Mouse (Mus musculus) hindbrain, embryonic 13.5 days (tissue): ENCODE data around the gene Trim31. TPM values are rescaled to one million over a fixed set of nuclear protein-coding genes. Genes with fewer than 3 reads are reported as not detected.

Source experiments
- ATAC-seq: fragments of 200-750 bp; cut with Nextera tagmentation; 2 replicates; pipeline ENCODE4 v1.8.0; 2017; ENCODE audit warnings: moderate TSS enrichment; ENCODE audit not compliant: low FRiP score
- H3K27ac ChIP-seq: fragments of 300-500 bp; sonication (generic); 2 replicates; pipeline ENCODE4 v1.5.1; 2015; ENCODE audit warnings: inconsistent platforms, mild to moderate bottlenecking, moderate library complexity
- H3K27me3 ChIP-seq: fragments of 300-500 bp; sonication (generic); 2 replicates; pipeline ENCODE4 v1.6.1; 2015; ENCODE audit warnings: mild to moderate bottlenecking, inconsistent platforms
- H3K36me3 ChIP-seq: fragments of 300-500 bp; sonication (generic); 2 replicates; pipeline ENCODE4 v1.6.1; 2015; ENCODE audit warnings: mild to moderate bottlenecking, inconsistent platforms
- H3K4me1 ChIP-seq: fragments of 300-500 bp; sonication (generic); replicated peaks from 2 replicates; pipeline ENCODE4 v1.6.1; 2015; ENCODE audit warnings: inconsistent platforms
- H3K4me2 ChIP-seq: fragments of 300-500 bp; sonication (generic); 2 replicates; pipeline ENCODE4 v1.6.1; 2015; ENCODE audit warnings: inconsistent platforms, mild to moderate bottlenecking, moderate library complexity
- H3K4me3 ChIP-seq: fragments of 300-500 bp; sonication (generic); 2 replicates; pipeline ENCODE4 v1.5.1; 2015; ENCODE audit warnings: mild to moderate bottlenecking, inconsistent platforms
- H3K9ac ChIP-seq: fragments of 300-500 bp; sonication (generic); 2 replicates; pipeline ENCODE4 v1.6.1; 2015; ENCODE audit warnings: mild to moderate bottlenecking, inconsistent platforms
- H3K9me3 ChIP-seq: fragments of 300-500 bp; sonication (generic); 2 replicates; pipeline ENCODE4 v1.6.1; 2016; ENCODE audit warnings: inconsistent platforms
- WGBS: fragments of 180-500 bp; shearing (Covaris S2); methylation state at CpG from one replicate; pipeline ENCODE4 v1.1.7; 2015; 5-methylcytosine and 5-hydroxymethylcytosine counted together
- polyA plus RNA-seq: library from polyadenylated mRNA; unstranded; fragments of >200 nt; fragmentation: Nextera tagmentation; extraction: Ambion mirVana; gene quantifications from 2 replicates; pipeline ENCODE4 v1.2.1, GENCODE M21; 2015

Trim31 gene
- polyA plus RNA-seq, 1 experiment from 2014 or later, result not detected

DNA sequence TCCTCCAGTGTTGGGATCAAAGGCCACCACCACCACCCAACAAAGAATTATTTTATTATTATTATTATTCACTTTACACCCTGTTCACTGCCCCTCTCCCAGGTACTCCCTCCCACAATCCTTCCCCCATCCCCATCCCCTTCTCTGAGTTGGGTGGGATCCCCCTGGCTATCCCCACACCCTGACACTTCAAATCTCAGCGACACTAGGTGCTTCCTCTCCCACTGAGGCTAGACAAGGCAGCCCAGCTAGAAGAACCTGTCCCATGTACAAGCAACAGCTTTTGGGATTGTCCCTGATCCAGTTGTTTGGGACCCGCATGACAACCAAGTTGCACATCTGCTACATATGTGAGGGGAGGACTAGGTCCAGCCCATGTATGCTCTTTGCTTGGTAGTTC, 54.7 kb downstream of the Trim31 start:
- Histone ChIP-seq H3K36me3 (peaks cover 21% of the 10 kb centered on the region), H3K4me3 (no peak overlapping the region), H3K27me3 (no peaks in the 10 kb centered on the region), H3K4me2 (no peak overlapping the region), H3K4me1 (peaks cover 29% of the 10 kb centered on the region), H3K9ac (no peak overlapping the region), H3K9me3 (no peaks in the 10 kb centered on the region), H3K27ac (no peak overlapping the region)
- ATAC-seq, result no peak
- 92% methylated on average over 2 of the region's 2 CpGs for WGBS

- ATAC-seq, result no peak
- Histone ChIP-seq H3K4me3 (no peak overlapping the region), H3K27me3 (no peaks in the 10 kb centered on the region), H3K4me1 (peaks cover 29% of the 10 kb centered on the region), H3K36me3 (peaks cover 21% of the 10 kb centered on the region), H3K27ac (no peak overlapping the region), H3K9ac (no peak overlapping the region), H3K4me2 (no peak overlapping the region), H3K9me3 (no peaks in the 10 kb centered on the region)
- 90% methylated on average over 1 of the region's 1 CpGs for WGBS
Observed at GRCm38 (mm10) chr17:36953062-36953461, 55.1 kb downstream of the Trim31 start.

GRCm38 (mm10) chr17:36957999-36958743, 60.3 kb downstream of the Trim31 start, which contains the start of the genes Znrd1 and Znrd1as:
TSS of gene Znrd1 (minus strand) at chr17:36958559.
TSS of gene Znrd1as (plus strand) at chr17:36958592.
- H3K4me3 ChIP-seq, result peak within 1 kb of the TSS; percentile 69

DNA sequence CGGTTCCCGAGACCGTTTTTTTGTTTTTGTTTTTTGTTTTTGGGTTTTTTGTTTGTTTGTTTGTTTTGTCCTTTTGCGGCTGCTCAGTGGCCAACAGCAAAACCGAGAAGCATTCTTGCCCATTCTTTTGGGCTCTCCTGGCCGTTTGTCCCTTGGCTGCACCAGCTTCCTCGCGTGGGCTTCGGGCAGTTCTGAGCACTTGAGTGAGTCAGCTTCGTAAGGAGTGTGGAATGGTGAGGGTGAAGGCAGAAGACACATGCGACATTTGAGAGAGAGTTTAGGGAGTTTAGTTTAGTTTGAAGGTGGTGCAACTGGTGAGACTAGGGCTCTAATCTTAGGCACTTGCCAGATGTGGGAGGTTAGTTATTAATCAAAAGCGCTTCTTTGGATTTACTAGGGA, 61.0 kb downstream of the Trim31 start:
- Histone ChIP-seq H3K4me2 (peak overlapping the region; percentile 70), H3K36me3 (peaks cover 6% of the 10 kb centered on the region; the same call in 1 of the 2 replicates), H3K4me3 (peak overlapping the region; percentile 69), H3K27me3 (no peaks in the 10 kb centered on the region), H3K27ac (peak overlapping the region; percentile 78), H3K4me1 (peaks cover 23% of the 10 kb centered on the region), H3K9me3 (no peaks in the 10 kb centered on the region), H3K9ac (peak overlapping the region; percentile 77)
- WGBS, result 10% methylated on average over 12 of the region's 12 CpGs
- ATAC-seq, result peak; percentile 43

More at GRCm38 (mm10) chr17:36957999-36958743, 60.3 kb downstream of the Trim31 start, which contains the start of the genes Znrd1 and Znrd1as:
- WGBS, result under 1% methylated on average over 46 of the region's 46 CpGs
- peaks cover 6% of the 10 kb centered on the region; the same call in 1 of the 2 replicates for H3K36me3 ChIP-seq
- peak within 1 kb of the TSS; percentile 85 for H3K9ac ChIP-seq
- no peaks in the 10 kb centered on the region for H3K27me3 ChIP-seq
- peak within 1 kb of the TSS; percentile 87 for H3K27ac ChIP-seq
- H3K9me3 ChIP-seq, result no peaks in the 10 kb centered on the region
- peaks cover 23% of the 10 kb centered on the region for H3K4me1 ChIP-seq
- peak; percentile 98 for ATAC-seq
- peak within 1 kb of the TSS; percentile 70 for H3K4me2 ChIP-seq

Other genes starting within 250 kb of the Trim31 start
- gene H2-M1, start 225.9 kb upstream of the Trim31 start, polyA plus RNA-seq, result not detected in 2 replicates
- not detected in 2 replicates for gene H2-M10.5, start 125.2 kb upstream of the Trim31 start, polyA plus RNA-seq
- not detected in 2 replicates for gene H2-M10.6, start 85.9 kb upstream of the Trim31 start, polyA plus RNA-seq
- 48.7 and 49.1 TPM in 2 replicates for gene Trim26, start 61.0 kb upstream of the Trim31 start, polyA plus RNA-seq
- gene Trim15, start 30.9 kb upstream of the Trim31 start, polyA plus RNA-seq, result 0.40 and 0.52 TPM in 2 replicates
- 1.3 and 1.8 TPM in 2 replicates for gene Trim10, start 28.5 kb upstream of the Trim31 start, polyA plus RNA-seq
- not detected in 2 replicates for gene Trim40, start 8.0 kb upstream of the Trim31 start, polyA plus RNA-seq
- gene Rnf39, start 44.8 kb downstream of the Trim31 start, polyA plus RNA-seq, result 0.69 and 1.3 TPM in 2 replicates
- gene Ppp1r11, start 53.6 kb downstream of the Trim31 start, polyA plus RNA-seq, result 163 and 169 TPM in 2 replicates
- gene Znrd1, start 60.4 kb downstream of the Trim31 start, polyA plus RNA-seq, result 66.4 and 67.7 TPM in 2 replicates
- gene Znrd1as, start 60.5 kb downstream of the Trim31 start, polyA plus RNA-seq, result 5.7 and 6.3 TPM in 2 replicates
- gene 2410137M14Rik, start 83.1 kb downstream of the Trim31 start, polyA plus RNA-seq, result 0.47 TPM in 1 of 2 replicates, not detected in the other
- 2.7 and 2.8 TPM in 2 replicates for gene H2-M5, start 91.4 kb downstream of the Trim31 start, polyA plus RNA-seq
- 270 and 287 TPM in 2 replicates for gene Zfp57, start 103.0 kb downstream of the Trim31 start, polyA plus RNA-seq
- gene Mog, start 125.3 kb downstream of the Trim31 start, polyA plus RNA-seq, result 1.3 and 2.1 TPM in 2 replicates
- 55.6 and 57.0 TPM in 2 replicates for gene Gabbr1, start 147.8 kb downstream of the Trim31 start, polyA plus RNA-seq
- gene Olfr90, start 190.4 kb downstream of the Trim31 start, polyA plus RNA-seq, result not detected in 2 replicates
- not detected in 2 replicates for gene Olfr91, start 200.2 kb downstream of the Trim31 start, polyA plus RNA-seq
- gene Olfr92, start 222.0 kb downstream of the Trim31 start, polyA plus RNA-seq, result not detected in 2 replicates